Mouse (Mus musculus): Measurements from ENCODE around the gene Chsy1. TPM values are rescaled to one million over a fixed set of nuclear protein-coding genes. Genes with fewer than 3 reads are reported as not detected.
A peak's percentile ranks its signal among the peaks of the same experiment; 100 is the strongest.

The Chsy1 gene
- polyA plus RNA-seq, 1 experiment from 2014 or later: 19.5 TPM

GRCm38 (mm10) chr7:66111211-66111610, 1.9 kb downstream of the Chsy1 start:
- ATAC-seq (ENCODE audit: insufficient number of reproducible peaks, low FRiP score, low TSS enrichment, low read depth): no peak
- H3K4me1 ChIP-seq: peaks cover 45% of the 10 kb centered on the region
- H3K27ac ChIP-seq: peak overlapping the region; percentile 96
- H3K4me3 ChIP-seq: peak overlapping the region; percentile 80
- peak overlapping the region; percentile 76 for H3K4me2 ChIP-seq
- H3K9ac ChIP-seq: no peak overlapping the region; the same call in 1 of the 2 replicates
- 56% methylated on average over 10 of the region's 10 CpGs for WGBS
- H3K9me3 ChIP-seq: no peaks in the 10 kb centered on the region
- H3K36me3 ChIP-seq: no peaks in the 10 kb centered on the region
- no peaks in the 10 kb centered on the region for H3K27me3 ChIP-seq

GRCm38 (mm10) chr7:66113561-66113960, 4.2 kb downstream of the Chsy1 start:
- Histone ChIP-seq H3K27ac (no peak overlapping the region), H3K4me3 (no peak overlapping the region), H3K9me3 (no peaks in the 10 kb centered on the region), H3K36me3 (no peaks in the 10 kb centered on the region), H3K4me2 (no peak overlapping the region), H3K4me1 (peaks cover 52% of the 10 kb centered on the region), H3K9ac (no peak overlapping the region), H3K27me3 (no peaks in the 10 kb centered on the region)
- 85% methylated on average over 3 of the region's 3 CpGs for whole genome bisulfite sequencing
- no peak for ATAC-seq (ENCODE audit: insufficient number of reproducible peaks, low FRiP score, low TSS enrichment, low read depth)

- Histone ChIP-seq H3K27me3 (no peaks in the 10 kb centered on the region), H3K4me1 (peaks cover 61% of the 10 kb centered on the region), H3K4me2 (no peak overlapping the region), H3K36me3 (no peaks in the 10 kb centered on the region), H3K9me3 (no peaks in the 10 kb centered on the region), H3K9ac (no peak overlapping the region), H3K27ac (0 out of 2 replicates have a peak overlapping the region, but pooled peaks have one; percentile 17), H3K4me3 (no peak overlapping the region)
- ATAC-seq (ENCODE audit: insufficient number of reproducible peaks, low FRiP score, low TSS enrichment, low read depth): no peak
- WGBS: 79% methylated on average over 11 of the region's 11 CpGs
These were observed 6.6 kb downstream of the Chsy1 start for GRCm38 (mm10) chr7:66115821-66116343.

- Histone ChIP-seq H3K9me3 (no peaks in the 10 kb centered on the region), H3K4me1 (peaks cover 62% of the 10 kb centered on the region), H3K4me2 (no peak overlapping the region), H3K27ac (no peak overlapping the region), H3K27me3 (no peaks in the 10 kb centered on the region), H3K9ac (no peak overlapping the region), H3K4me3 (no peak overlapping the region), H3K36me3 (no peaks in the 10 kb centered on the region)
- ATAC-seq (ENCODE audit: insufficient number of reproducible peaks, low FRiP score, low TSS enrichment, low read depth): no peak
- WGBS: 77% methylated on average over 8 of the region's 8 CpGs
These were observed 7.7 kb downstream of the Chsy1 start for GRCm38 (mm10) chr7:66116906-66117482.

- Histone ChIP-seq H3K9me3 (no peaks in the 10 kb centered on the region), H3K4me1 (peaks cover 57% of the 10 kb centered on the region), H3K27ac (no peak overlapping the region), H3K4me3 (no peak overlapping the region), H3K4me2 (no peak overlapping the region), H3K9ac (no peak overlapping the region), H3K36me3 (no peaks in the 10 kb centered on the region), H3K27me3 (no peaks in the 10 kb centered on the region)
- no peak for ATAC-seq (ENCODE audit: insufficient number of reproducible peaks, low FRiP score, low TSS enrichment, low read depth)
- 78% methylated on average over 3 of the region's 3 CpGs for WGBS
These were observed 8.7 kb downstream of the Chsy1 start for GRCm38 (mm10) chr7:66118046-66118445.

- H3K4me1 ChIP-seq: peaks cover 50% of the 10 kb centered on the region
- ATAC-seq (ENCODE audit: insufficient number of reproducible peaks, low FRiP score, low TSS enrichment, low read depth): no peak
- no peak overlapping the region for H3K4me2 ChIP-seq
- no peak overlapping the region for H3K27ac ChIP-seq
- 69% methylated on average over 7 of the region's 7 CpGs for WGBS
- H3K27me3 ChIP-seq: no peaks in the 10 kb centered on the region
- H3K4me3 ChIP-seq: no peak overlapping the region
- H3K9me3 ChIP-seq: no peaks in the 10 kb centered on the region
- no peak overlapping the region for H3K9ac ChIP-seq
- H3K36me3 ChIP-seq: no peaks in the 10 kb centered on the region
These were observed 9.5 kb downstream of the Chsy1 start for GRCm38 (mm10) chr7:66118796-66119195.

GRCm38 (mm10) chr7:66120139-66120538, 10.8 kb downstream of the Chsy1 start:
- WGBS: 50% methylated on average over 1 of the region's 1 CpGs

GRCm38 (mm10) chr7:66120702-66121396, 11.5 kb downstream of the Chsy1 start:
- Histone ChIP-seq H3K9me3 (no peaks in the 10 kb centered on the region), H3K4me1 (peaks cover 46% of the 10 kb centered on the region), H3K4me3 (no peak overlapping the region), H3K9ac (no peak overlapping the region), H3K4me2 (no peak overlapping the region; the same call in 1 of the 2 replicates), H3K27ac (no peak overlapping the region), H3K36me3 (peaks cover 8% of the 10 kb centered on the region), H3K27me3 (no peaks in the 10 kb centered on the region)
- ATAC-seq (ENCODE audit: insufficient number of reproducible peaks, low FRiP score, low TSS enrichment, low read depth): no peak
- 35% methylated on average over 7 of the region's 7 CpGs for WGBS

More at GRCm38 (mm10) chr7:66120139-66120538, 10.8 kb downstream of the Chsy1 start:
- Histone ChIP-seq H3K9me3 (no peaks in the 10 kb centered on the region), H3K36me3 (peaks cover under 1% of the 10 kb centered on the region; the same call in 1 of the 2 replicates), H3K4me1 (peaks cover 48% of the 10 kb centered on the region), H3K27ac (no peak overlapping the region; the same call in 1 of the 2 replicates), H3K4me3 (no peak overlapping the region), H3K4me2 (no peak overlapping the region), H3K9ac (no peak overlapping the region), H3K27me3 (no peaks in the 10 kb centered on the region)
- no peak for ATAC-seq (ENCODE audit: insufficient number of reproducible peaks, low FRiP score, low TSS enrichment, low read depth)

- H3K4me3 ChIP-seq: no peak overlapping the region
- no peak overlapping the region for H3K27ac ChIP-seq
- peaks cover 37% of the 10 kb centered on the region for H3K4me1 ChIP-seq
- 77% methylated on average over 11 of the region's 11 CpGs for WGBS
- no peaks in the 10 kb centered on the region for H3K27me3 ChIP-seq
- H3K4me2 ChIP-seq: no peak overlapping the region
- H3K9ac ChIP-seq: no peak overlapping the region
- H3K9me3 ChIP-seq: no peaks in the 10 kb centered on the region
- ATAC-seq (ENCODE audit: insufficient number of reproducible peaks, low FRiP score, low TSS enrichment, low read depth): no peak
- H3K36me3 ChIP-seq: peaks cover 21% of the 10 kb centered on the region
These were observed 15.2 kb downstream of the Chsy1 start for GRCm38 (mm10) chr7:66124551-66124968.

GRCm38 (mm10) chr7:66125368-66125767, 16.1 kb downstream of the Chsy1 start:
- Histone ChIP-seq H3K4me1 (peaks cover 29% of the 10 kb centered on the region), H3K27ac (no peak overlapping the region), H3K4me3 (no peak overlapping the region), H3K9me3 (no peaks in the 10 kb centered on the region), H3K36me3 (peaks cover 21% of the 10 kb centered on the region), H3K27me3 (no peaks in the 10 kb centered on the region), H3K4me2 (no peak overlapping the region), H3K9ac (no peak overlapping the region)
- ATAC-seq (ENCODE audit: insufficient number of reproducible peaks, low FRiP score, low TSS enrichment, low read depth): no peak
- WGBS: 85% methylated on average over 14 of the region's 14 CpGs

GRCm38 (mm10) chr7:66127951-66128645, 18.8 kb downstream of the Chsy1 start:
- H3K9me3 ChIP-seq: no peaks in the 10 kb centered on the region
- peak overlapping the region; percentile 17; the same call in 1 of the 2 replicates for H3K27ac ChIP-seq
- ATAC-seq (ENCODE audit: insufficient number of reproducible peaks, low FRiP score, low TSS enrichment, low read depth): no peak
- no peak overlapping the region for H3K4me2 ChIP-seq
- no peak overlapping the region for H3K4me3 ChIP-seq
- H3K36me3 ChIP-seq: peaks cover 32% of the 10 kb centered on the region
- H3K9ac ChIP-seq: no peak overlapping the region
- peaks cover 16% of the 10 kb centered on the region for H3K4me1 ChIP-seq
- WGBS: 67% methylated on average over 4 of the region's 4 CpGs
- H3K27me3 ChIP-seq: no peaks in the 10 kb centered on the region

- ATAC-seq (ENCODE audit: insufficient number of reproducible peaks, low FRiP score, low TSS enrichment, low read depth): no peak
- H3K4me2 ChIP-seq: no peak overlapping the region
- no peak overlapping the region for H3K4me3 ChIP-seq
- no peak overlapping the region for H3K9ac ChIP-seq
- H3K9me3 ChIP-seq: no peaks in the 10 kb centered on the region
- WGBS: 39% methylated on average over 3 of the region's 3 CpGs
- no peaks in the 10 kb centered on the region for H3K27me3 ChIP-seq
- no peak overlapping the region for H3K27ac ChIP-seq
- H3K36me3 ChIP-seq: peaks cover 32% of the 10 kb centered on the region
- H3K4me1 ChIP-seq: peaks cover 16% of the 10 kb centered on the region
These were observed 19.5 kb downstream of the Chsy1 start for GRCm38 (mm10) chr7:66128857-66129256.

All from limb, embryonic 15.5 days (tissue).